Mouse (Mus musculus) left cerebral cortex, adult 18-20 months (tissue): ENCODE data around the gene Susd3. TPM values are rescaled to one million over a fixed set of nuclear protein-coding genes. Genes with fewer than 3 reads are reported as not detected.

Experiments used
- DNase-seq, 2 experiments: peaks; one replicate each; pipeline ENCODE4 v3.0.0; 2021 to 2022; ENCODE audit warnings: low spot score in 2 of 2, mixed read lengths in 1 of 2
- long read RNA-seq, 2 experiments: library from polyadenylated mRNA; stranded (forward); transcript quantifications; one replicate each; pipeline ENCODE4 v2.0.0; 2021
- total RNA-seq, 2 experiments: library from RNA; stranded (reverse); gene quantifications; 2 replicates each; pipeline ENCODE4 v1.2.3; 2021

The Susd3 gene
- 1 to 10 TPM; 2.4 to 2.6 TPM for total RNA-seq
- long read RNA-seq, experiment 1, partial matches to known transcripts = 0 of 2 reads
- long read RNA-seq, experiment 1, other reads (novel, unspliced or antisense) = 1 of 2 reads
- long read RNA-seq, experiment 2, partial matches to known transcripts = 0 of 2 reads
- long read RNA-seq, experiment 2, other reads (novel, unspliced or antisense) = 0 of 2 reads

DNA sequence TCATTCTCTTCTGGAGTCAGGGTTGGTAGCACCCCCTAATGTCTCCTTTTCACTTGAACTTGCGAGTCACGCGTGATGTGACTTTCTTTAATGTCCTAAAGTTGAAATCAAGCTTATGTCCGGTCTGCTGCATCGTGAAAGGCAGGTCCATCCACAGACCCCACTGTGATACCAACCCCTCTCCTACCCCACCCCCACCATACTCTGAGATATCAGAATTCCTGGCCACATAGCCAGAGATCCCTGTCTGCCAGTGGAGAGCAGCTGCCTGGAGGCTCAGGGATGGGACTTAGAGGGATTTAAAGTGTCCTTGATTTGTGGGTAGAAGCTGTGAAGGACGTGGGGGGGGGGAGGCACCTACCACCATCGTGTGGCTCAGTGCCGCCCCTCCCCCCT lies at the start of gene Susd3:
Gene Susd3, minus strand, starts transcription at position 240 of the 396 bp plus-strand sequence.
- DNase-seq = no peak

DNA sequence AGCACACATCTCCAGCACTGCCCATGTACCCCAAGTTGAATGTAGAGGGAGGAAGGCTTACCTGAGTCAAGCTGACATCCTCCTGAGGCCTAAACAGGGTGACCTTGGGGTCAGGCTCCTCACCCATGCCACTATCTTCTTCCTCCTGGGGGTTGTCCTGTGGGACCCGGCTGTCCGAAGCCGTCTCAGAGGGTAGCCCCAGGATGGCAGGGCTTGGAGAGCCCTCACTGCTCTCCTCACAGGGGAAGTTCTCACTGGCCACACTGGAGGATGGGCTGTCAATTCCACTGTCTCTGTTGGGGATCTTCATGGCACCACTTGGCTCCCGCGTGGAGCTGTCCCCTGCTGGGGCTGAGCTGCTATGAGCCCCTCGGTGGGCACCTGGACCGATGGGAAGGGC lies 47.8 kb upstream of the Susd3 start:
- no peak for DNase-seq

DNA sequence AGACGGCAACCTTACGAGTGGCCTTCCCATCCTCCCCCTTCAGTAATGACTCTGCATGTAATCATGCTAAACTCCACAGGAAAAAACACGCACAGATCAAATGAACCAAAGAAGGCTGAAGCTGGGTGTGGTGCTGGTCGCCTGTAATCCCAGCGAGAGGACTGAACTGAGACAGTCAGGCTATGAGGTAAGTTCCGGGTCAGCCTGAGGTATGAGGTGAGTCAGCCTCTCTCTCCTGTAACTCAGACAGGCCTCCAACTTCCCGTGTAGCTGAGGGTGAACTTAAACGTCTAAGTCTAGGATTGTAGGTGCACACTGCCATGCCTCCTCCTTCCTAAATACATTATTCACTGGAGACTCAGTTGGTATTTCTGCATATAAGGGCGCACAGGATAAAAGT lies 45.6 kb upstream of the Susd3 start:
- DNase-seq = no peak

DNA sequence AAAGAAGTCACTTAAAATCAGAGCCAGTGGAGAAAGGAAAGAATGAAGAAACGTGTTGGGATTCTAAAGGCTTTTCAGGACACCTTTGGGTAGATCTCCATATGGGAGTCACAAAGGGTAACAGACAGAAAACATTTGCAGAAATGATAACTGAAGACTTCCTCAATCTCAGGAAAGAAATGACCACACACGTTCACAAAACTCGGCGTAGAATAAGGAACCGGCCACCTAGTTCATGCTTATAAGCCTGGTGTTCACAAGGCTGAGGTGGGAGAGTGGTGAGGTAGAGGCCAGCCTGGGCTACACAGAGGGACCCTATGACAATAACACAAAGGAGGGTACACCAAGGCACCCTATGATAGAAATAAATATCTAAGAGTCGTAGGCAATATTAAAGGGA lies 43.4 kb upstream of the Susd3 start:
- no peak for DNase-seq

DNA sequence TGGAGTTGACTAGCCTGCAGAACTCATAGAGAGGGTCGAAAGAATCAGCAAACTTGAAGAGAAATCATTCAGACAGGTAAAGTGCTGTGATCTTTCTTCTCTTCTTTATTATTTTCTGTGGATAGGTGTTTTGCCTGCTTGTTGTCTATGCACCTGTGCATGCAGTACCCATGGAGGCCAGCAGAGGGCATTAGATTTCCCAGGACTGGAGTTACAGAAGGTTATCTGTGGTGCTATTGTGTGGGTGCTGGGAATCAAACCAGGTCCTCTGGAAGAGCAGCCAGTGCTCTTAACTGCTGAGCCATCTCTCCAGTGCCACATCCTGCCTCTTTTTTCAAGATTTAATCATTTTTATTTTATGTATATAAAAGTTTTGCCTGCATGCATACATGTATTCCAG lies 42.9 kb upstream of the Susd3 start:
- DNase-seq = no peak

DNA sequence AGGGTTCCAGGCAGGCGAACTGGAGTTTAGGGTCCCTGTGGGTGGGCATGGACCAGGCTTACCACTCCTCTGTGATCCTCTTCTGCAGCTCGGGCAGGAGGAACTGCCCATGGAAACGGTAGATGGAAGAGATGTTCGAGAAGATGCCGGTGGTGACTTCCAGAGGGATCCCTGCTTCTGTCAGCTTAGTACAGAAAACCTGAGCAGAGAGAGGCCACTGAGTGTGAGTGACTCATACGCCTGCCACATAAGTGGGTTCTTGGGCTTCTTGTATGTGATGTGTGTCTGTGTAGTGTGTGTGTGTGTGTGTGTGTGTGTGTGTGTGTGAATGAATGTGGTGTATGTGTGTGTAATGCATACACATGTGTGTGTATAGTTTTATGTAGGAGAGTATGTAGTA lies 38.7 kb upstream of the Susd3 start:
- DNase-seq = no peak

DNA sequence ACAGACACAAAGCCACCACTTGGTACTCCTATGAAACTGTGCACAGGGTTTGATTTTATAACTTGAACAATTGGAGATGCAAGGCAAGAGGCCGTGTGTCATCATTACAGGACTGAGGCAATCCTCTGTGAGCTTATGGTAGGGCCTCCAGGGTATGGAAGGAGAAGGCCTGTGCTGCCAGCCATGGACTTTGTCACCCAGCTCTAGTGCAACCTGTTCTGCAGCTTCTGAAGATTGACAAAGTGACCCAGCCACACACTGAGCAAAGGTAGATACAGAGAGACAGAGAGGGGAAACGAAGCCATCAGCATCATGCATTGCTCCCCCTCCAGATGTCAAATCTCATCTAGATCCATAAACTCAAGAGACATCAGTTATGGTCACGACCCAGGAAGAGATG lies 38.2 kb upstream of the Susd3 start:
- DNase-seq = no peak

DNA sequence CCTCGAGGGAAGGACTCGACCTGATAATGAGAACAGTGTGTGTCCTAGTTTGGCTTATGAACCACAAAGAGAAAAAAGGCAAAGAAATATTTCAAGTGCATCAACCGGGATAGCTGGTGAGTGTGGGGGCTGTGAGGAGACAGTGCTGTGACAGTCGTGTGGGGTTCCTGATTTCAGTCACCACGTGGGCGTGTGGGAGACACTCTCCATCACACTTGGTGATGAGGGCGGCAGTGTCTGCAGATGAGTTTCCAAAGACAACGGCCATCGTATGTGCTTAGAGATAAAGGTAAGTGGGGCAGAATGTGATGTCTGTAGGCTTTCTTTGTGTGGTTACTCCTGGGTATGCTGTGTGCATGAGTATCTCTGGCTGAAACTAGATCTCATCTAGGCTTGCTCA lies 35.2 kb upstream of the Susd3 start:
- peak; percentile 18 to 49 for DNase-seq

DNA sequence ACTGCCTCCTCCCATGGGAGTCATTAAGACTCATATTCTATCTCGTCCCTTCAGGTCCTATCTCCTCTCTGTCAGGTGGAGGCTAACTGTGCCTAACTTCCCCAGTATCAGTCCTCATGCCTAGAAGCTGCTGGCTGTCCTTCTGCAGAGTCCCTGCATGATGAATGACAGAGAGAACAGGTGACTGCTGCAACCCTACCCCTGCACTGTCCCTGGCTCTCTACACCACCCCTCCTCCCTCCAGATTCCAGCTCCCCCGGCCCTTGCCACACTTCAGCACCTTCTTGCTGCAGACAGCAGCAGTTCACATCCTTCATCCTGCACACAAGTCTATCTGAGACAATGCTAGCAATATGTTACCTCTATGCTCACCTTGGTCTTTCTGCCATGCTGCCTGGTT lies 33.7 kb upstream of the Susd3 start:
- DNase-seq = no peak

DNA sequence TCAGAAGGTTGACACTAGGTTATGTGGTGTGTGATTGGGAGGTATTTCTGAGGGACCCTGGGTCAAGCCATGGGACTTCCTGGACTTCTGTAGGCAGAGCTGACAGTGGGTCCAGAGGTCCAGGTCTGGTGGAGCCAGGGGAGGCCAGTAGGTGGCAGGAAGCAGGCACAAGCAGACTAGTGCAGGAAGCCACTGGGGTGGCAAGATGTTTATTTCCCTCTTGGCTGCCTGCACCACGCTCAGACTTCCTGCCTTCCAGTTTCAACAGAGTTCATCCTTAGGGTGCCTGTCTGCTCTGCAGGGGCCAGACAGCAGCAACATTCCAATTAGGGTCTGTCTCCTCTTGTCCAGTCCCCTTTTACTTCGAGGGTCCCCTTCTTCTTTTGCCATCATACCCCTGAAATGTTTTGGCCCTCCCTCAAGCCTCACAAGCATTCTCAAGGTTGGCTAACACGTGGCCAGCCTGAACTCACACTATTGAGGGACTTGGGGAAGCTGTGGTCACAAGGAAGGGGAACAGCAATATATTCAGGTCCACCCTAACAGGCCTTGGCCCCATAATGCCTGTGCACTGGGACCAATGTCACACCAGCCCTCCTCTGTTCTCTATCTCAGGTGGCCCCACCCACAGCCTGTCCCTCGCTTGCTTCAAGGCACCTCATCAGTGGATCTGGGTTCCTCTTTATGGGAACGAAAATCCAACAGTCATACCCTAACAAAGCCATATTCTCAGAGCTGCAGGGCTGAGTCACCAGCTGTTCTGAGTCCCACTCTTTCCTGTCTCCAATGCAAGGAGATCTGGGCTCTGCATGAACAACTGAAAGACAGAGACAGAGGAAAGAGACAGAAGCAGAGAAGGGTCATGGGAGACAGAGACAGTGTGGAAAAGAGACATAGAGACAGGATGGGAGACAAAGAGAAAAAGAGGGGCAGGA lies 23.6 kb upstream of the Susd3 start:
- DNase-seq = peak; percentile 18 to 20

DNA sequence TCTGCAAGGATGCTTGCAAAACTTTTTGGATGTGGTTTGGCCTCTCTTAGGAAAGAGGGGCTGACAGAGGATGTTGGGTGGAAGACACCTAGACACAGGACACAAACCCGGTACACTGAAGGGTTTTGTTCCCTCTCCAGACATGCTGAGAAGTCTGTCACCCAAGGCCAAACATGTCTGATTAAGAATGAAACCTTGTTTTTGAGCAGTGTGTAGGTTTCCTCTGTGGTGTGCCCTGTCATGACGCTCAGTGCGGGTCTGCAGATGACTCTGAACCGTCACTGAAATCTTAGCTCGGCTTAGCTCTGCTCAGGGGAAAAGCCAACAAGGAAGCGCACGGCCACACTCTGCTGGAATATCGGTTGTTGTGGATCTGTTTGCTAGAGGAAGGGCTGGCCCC lies 22.0 kb upstream of the Susd3 start:
- DNase-seq = no peak

DNA sequence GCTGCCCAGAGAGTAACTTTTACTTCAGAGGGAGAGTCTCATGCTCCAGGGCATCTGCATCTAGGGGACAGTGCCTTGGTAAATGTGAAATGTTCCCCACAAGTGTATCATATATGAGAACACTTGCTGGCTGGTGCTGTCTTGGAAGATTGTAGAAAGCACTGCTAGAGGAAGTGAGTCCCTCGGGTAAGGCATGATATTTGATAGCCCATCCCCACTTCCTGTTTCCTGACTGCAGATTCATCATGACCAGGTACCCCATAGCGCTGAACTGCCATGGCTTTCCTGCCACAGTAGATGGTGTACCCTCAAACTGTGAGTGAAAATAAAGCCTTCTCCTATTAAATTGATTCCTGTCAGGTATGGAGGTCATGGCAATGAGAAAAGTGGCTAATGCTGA lies 19.1 kb upstream of the Susd3 start:
- DNase-seq = no peak

DNA sequence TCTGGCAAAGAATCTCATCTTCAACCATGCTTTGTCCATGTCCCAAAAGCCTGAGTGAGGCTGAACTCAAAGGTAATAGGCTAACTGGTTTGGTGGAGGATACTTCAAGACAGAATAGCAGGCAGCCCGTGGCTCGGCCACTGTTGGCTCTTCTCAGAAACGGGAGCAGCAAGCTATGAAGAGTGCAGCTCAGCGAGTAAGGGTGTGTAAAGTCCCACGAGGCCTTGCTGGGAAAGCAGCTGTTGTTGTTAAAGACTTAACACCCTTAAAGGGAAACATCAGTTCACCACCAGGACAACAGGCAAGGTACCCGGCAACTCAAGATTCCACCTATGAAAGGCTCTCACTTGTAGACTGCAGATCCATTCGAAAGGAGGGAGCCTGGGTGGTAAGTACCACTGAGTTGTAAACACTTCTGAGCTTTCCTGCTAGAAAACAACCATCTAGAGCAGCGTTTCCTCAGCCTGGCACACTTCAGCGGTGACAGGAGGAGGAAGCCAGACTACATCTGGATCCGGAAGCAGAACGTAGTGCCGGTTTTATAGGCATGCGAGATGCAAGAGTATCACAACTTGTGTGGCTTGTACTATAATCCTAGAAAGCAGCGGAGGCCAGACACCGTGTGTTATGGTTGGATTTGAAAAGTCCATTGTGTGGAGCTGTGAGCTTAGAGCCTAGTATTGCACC lies 11.7 kb upstream of the Susd3 start:
- DNase-seq = no peak

DNA sequence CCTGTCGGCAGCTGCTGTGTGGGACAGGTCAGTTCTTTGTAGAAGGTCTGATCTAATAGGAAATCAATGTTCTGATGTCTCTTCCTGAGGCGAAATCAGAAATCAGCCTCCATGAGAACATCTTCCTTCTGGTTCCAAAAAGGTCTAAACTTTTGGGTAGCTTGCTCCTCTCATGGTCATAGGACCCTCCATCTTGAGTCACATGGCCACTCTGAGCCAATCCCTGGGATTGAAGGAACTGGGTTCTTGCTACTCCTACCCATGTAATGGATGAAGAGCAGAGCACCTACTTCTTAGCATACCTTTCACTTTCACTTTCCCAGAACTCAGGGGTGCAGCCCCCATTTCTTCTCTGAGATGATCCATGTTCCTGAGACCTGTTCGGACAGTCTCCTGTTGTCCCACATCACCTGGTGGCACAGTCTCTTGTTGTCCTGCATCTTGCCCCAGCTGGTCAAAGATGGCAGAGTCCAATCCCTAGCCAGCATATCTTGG lies 9.4 kb upstream of the Susd3 start:
- no peak for DNase-seq

DNA sequence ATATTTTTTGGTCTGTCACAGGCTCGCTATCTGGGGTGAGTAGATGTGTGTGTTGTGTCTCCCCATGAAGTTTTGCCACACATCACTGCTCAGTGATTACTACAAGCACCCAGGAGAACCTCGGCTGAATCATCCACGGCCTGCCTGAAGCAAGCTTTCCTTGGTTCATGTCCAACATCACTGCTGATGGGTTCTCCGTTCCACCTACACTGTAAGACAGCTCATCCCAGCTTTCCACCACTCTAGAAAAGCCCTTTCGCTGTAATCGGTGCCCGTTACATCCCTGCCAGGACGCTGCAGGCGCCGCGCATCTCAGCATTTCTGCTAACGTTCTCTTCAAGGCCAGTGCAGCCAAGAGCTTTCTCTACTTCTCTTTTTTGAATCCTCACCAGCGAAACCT lies 4.2 kb upstream of the Susd3 start:
- peak; percentile 42 to 43 for DNase-seq

DNA sequence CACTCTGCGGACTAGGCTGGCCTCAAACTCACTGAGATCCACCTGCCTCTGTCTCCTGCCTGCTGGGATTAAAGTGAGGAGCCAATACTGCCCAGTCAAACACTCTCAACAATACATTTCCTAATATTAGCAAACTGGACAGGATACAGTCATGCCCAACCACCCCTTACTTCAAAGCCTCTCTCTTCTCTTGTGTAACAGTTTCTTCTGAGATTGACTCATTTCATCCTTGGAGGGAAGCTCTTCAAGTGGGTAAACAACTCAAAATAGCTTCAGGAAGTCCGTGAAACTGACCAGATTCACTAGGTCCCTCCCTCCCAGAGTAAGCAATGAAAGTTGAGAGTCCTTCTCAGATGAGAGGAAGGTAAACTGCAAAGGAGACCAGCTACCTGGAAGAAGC lies 3.6 kb upstream of the Susd3 start:
- DNase-seq = no peak

DNA sequence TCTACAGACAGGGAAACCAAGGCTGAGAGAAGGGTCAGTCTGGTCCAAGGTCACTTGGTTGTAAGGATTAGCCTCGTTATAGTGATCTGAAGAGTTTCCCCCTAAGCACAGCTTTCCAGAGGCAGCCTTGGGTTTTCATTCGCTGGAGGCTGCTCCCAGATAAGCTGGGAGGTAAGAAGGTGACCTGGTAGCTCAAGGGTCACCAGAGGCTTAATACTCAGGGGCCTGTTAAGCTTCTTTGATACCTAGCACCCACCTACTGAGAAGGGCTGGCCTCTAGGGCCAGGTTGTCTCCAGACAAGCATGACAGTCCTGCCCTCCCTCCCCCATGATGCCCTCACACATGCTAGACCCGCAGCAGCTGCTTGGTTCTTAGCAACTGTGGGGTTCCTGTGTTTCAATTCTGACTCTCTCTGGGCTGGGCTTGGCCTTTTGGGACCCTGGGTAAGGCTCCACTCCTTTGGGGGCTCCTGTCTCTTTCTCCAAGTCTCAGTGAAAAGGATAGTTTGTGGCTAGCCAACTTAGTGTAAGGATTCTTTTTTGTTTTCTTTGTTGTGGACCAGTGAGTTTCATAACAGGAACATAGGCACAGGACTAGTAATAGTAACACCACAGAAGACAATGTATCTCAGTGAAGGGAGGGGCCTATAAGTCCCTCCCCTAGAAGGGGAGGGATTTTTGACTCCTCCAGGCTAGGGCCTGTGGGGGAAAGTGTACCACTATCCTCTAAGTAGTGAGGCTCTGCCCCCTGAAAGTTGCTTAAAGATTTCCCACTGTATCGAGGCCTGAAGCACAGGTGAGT lies 2.4 kb upstream of the Susd3 start:
- no peak for DNase-seq

DNA sequence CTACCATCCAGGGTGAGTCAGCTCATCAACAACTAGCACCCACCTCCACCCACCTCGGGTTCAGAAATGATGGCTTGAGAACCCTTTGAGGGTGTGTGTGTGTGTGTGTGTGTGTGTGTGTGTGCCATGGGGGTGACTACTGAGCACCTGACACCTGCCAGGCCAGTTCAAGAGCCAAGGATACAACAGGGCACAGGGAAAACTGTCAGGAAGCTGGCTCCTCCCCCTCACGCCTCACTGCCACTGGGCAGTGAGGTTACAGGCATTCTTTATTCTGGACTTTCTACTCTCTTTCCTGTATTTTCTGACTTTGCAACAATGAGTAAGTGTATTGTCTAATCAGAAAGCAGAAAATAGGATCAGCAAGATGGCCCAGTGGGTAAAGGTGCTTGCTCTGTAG lies 1.1 kb upstream of the Susd3 start:
- no peak for DNase-seq

DNA sequence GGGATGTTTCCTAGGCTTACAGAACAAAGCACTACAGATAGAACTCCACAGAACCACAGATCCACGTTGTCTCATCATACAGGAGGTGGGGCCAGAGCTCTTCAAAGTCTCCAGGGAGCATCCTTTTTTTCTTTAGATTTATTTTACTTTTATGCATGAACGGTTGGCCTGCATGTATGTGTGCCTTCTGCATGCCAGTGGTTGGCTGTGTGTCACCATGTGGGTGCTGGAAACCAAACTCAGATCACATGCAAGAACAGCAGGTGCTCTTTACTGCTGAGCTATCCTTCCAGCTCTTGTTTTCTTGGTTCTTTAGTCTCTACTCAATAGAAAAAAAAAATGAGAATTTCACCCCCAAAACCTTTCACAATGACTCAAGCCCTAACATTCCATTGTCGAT lies 417 bp upstream of the Susd3 start:
- no peak for DNase-seq

DNA sequence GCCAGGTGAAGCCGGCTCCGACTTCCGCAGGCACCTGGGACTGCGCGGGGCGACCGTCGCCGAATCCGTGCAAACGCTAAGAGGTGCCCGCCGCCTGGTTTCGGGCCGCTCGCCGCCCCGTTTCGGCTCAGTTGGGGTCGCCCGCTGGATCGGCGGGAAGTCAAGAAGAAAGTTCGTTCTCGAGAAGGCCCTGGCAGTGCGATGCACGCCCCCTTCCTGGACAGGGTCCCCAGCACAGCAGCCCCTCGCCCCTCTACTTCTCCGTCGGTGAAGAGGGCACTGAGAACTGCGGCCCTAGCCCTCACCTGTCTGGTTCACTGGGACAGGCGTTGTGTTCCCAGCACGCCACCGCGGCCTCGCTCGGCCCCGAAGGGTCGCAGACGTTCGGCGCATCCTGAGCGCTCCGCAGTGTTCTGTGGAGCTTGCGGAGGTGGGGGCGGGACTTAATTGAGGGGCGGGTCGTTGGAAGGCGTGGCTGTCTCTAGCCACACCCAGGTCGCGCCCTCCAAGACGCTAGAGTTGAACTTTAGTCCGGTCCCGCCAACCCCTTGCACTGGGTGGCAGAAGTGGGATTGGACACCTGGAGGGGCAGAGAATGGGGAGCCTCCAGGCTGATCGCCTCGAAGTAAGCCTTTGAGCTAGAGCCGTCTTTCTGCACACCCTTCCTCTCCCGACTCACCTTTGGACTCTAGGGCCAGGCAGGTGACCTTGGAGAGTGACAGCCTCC lies 603 bp downstream of the Susd3 start:
- no peak for DNase-seq
